Mouse (Mus musculus): ENCODE results near the gene Dnajc2. TPM values are rescaled to one million over a fixed set of nuclear protein-coding genes. Genes with fewer than 3 reads are reported as not detected.
"Not testable (repeated sequence)": the region's sequence is repeated elsewhere in the genome, so short reads cannot be mapped to it uniquely, and the experiment has no call there.

Gene Dnajc2
- total RNA-seq, 2 experiments from 2014 or later, result 26.2 to 33.3 TPM

- DNase-seq (ENCODE audit: extremely low spot score in 1 of 2, low spot score in 1 of 2), result no peak
Measured at GRCm38 (mm10) chr5:21744651-21745050, 40.4 kb downstream of the Dnajc2 start.

GRCm38 (mm10) chr5:21743606-21744005 lies 41.4 kb downstream of the Dnajc2 start:
- DNase-seq (ENCODE audit: extremely low spot score in 1 of 2, low spot score in 1 of 2), result no peak

- DNase-seq (ENCODE audit: extremely low spot score in 1 of 2, low spot score in 1 of 2), result no peak
Measured at GRCm38 (mm10) chr5:21739881-21740280, 45.2 kb downstream of the Dnajc2 start.

GRCm38 (mm10) chr5:21739120-21739519 lies 45.9 kb downstream of the Dnajc2 start:
- no peak for DNase-seq (ENCODE audit: extremely low spot score in 1 of 2, low spot score in 1 of 2)

GRCm38 (mm10) chr5:21737620-21738019 lies 47.4 kb downstream of the Dnajc2 start:
- no peak for DNase-seq (ENCODE audit: extremely low spot score in 1 of 2, low spot score in 1 of 2)

GRCm38 (mm10) chr5:21736956-21737585 lies 48.0 kb downstream of the Dnajc2 start, which contains the start of gene Pmpcb:
Gene Pmpcb (plus strand): TSS chr5:21737141.
- peak; percentile 82 to 88 for DNase-seq (ENCODE audit: extremely low spot score in 1 of 2, low spot score in 1 of 2)

- no peak for DNase-seq (ENCODE audit: extremely low spot score in 1 of 2, low spot score in 1 of 2)
Measured at GRCm38 (mm10) chr5:21736046-21736445, 49.0 kb downstream of the Dnajc2 start.

- DNase-seq (ENCODE audit: extremely low spot score in 1 of 2, low spot score in 1 of 2), result peak; percentile 37 to 73
Measured at GRCm38 (mm10) chr5:21735584-21735983, 49.5 kb downstream of the Dnajc2 start.

- no peak for DNase-seq (ENCODE audit: extremely low spot score in 1 of 2, low spot score in 1 of 2)
Measured at GRCm38 (mm10) chr5:21735100-21735499, 50.0 kb downstream of the Dnajc2 start.

GRCm38 (mm10) chr5:21732930-21733329 lies 52.1 kb downstream of the Dnajc2 start:
- DNase-seq (ENCODE audit: extremely low spot score in 1 of 2, low spot score in 1 of 2), result peak; percentile 48 to 60

GRCm38 (mm10) chr5:21732177-21732911 lies 52.7 kb downstream of the Dnajc2 start:
- no peak for DNase-seq (ENCODE audit: extremely low spot score in 1 of 2, low spot score in 1 of 2)

GRCm38 (mm10) chr5:21729107-21729506 lies 55.9 kb downstream of the Dnajc2 start:
- no peak for DNase-seq (ENCODE audit: extremely low spot score in 1 of 2, low spot score in 1 of 2)

GRCm38 (mm10) chr5:21724872-21725271 lies 60.2 kb downstream of the Dnajc2 start:
- no peak for DNase-seq (ENCODE audit: extremely low spot score in 1 of 2, low spot score in 1 of 2)

- DNase-seq (ENCODE audit: extremely low spot score in 1 of 2, low spot score in 1 of 2), result no peak
Measured at GRCm38 (mm10) chr5:21724427-21724826, 60.6 kb downstream of the Dnajc2 start.

- DNase-seq (ENCODE audit: extremely low spot score in 1 of 2, low spot score in 1 of 2), result no peak
Measured at GRCm38 (mm10) chr5:21719209-21719608, 65.8 kb downstream of the Dnajc2 start.

- no peak for DNase-seq (ENCODE audit: extremely low spot score in 1 of 2, low spot score in 1 of 2)
Measured at GRCm38 (mm10) chr5:21718546-21718945, 66.5 kb downstream of the Dnajc2 start.

- no peak for DNase-seq (ENCODE audit: extremely low spot score in 1 of 2, low spot score in 1 of 2)
Measured at GRCm38 (mm10) chr5:21717165-21717715, 67.8 kb downstream of the Dnajc2 start.

- DNase-seq (ENCODE audit: extremely low spot score in 1 of 2, low spot score in 1 of 2), result no peak
Measured at GRCm38 (mm10) chr5:21714447-21714846, 70.6 kb downstream of the Dnajc2 start.

- no peak for DNase-seq (ENCODE audit: extremely low spot score in 1 of 2, low spot score in 1 of 2)
Measured at GRCm38 (mm10) chr5:21712127-21712715, 72.8 kb downstream of the Dnajc2 start.

GRCm38 (mm10) chr5:21708011-21708410 lies 77.0 kb downstream of the Dnajc2 start:
- not testable (repeated sequence) for DNase-seq (ENCODE audit: extremely low spot score in 1 of 2, low spot score in 1 of 2)

Data from layer of hippocampus, postnatal 25 days (tissue).